Mouse (Mus musculus) lung, postnatal 0 days (tissue): ENCODE measurements around the gene Atxn7l1.

Experiments
- CTCF ChIP-seq: IDR thresholded peaks from 2 replicates; pipeline ENCODE4 v1.5.1; 2016; ENCODE audit warnings: antibody characterized with exemption, mild to moderate bottlenecking
- EP300 ChIP-seq: IDR thresholded peaks from 2 replicates; pipeline ENCODE4 v1.6.1; 2016; ENCODE audit warnings: antibody characterized with exemption, mild to moderate bottlenecking, control low read depth

DNA sequence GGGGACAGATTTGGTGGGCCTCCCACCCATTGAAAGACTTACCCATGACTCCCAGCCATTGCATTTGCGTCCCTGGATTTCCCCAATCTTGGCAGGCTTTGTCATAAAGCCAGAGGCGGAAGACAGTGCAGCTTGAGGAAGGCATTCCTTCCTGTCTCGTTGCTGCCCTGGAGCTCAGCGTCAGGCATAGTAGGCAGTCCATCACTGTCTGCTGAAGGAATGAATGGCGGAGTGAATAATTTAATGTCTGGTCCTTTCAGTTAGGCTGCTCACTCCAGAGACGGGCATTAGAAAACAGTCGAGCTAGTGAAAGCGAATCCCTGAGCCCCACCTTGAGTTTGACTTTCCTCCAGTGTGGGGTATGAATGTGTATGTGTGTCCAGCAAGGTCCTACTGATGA is 99.4 kb downstream of the Atxn7l1 start:
- TF ChIP-seq CTCF (no peak), EP300 (no peak)
